Mouse (Mus musculus): ENCODE data around the gene Aldh8a1. TPM values are rescaled to one million over a fixed set of nuclear protein-coding genes. Genes with fewer than 3 reads are reported as not detected.
A peak's percentile ranks its signal among the peaks of the same experiment; 100 is the strongest.

Gene Aldh8a1
- total and polyA plus RNA-seq, 2 experiments: 309 to 384 TPM

DNA sequence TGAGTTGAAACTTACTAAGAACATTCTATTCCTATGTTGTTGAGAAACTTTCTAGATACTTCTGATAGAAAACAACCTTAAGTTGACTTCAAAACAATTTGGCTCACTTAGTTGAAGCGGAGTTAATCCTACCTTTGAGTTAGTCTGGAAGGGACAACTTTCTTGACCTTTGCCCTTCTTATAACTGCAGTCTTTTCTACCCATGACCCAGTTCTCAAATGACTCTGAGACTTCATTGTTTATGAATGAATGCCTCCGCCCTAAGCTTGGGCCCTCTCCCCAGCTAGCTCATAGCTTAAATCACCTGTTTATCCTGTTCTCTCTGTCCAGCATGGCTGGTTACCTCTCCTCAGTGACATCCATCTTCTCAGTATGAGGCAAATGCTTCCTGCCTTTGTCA lies 7.5 kb upstream of the Aldh8a1 start:
- H3K4me3 ChIP-seq (ENCODE audit: insufficient read depth, low read depth, low read length): no peak overlapping the region
- 97% methylated on average over 2 of the region's 2 CpGs for WGBS
- no peaks in the 10 kb centered on the region for H3K4me1 ChIP-seq (ENCODE audit: control insufficient read depth, insufficient read depth, low read length)
- DNase-seq (ENCODE audit: extremely low read depth, low read depth, low spot score): no peak
- H3K79me2 ChIP-seq (ENCODE audit: control insufficient read depth, insufficient read depth, low read length): no peaks in the 10 kb centered on the region; the same call in 1 of the 2 replicates
- peaks cover 31% of the 10 kb centered on the region for H3K36me3 ChIP-seq (ENCODE audit: control insufficient read depth, insufficient read depth, low read length)
- no peak for TF ChIP-seq POLR2A (IDR thresholded peaks at IDR 0.05; ENCODE audit: extremely low read depth, insufficient read depth, low read length)
- TF ChIP-seq CTCF (IDR thresholded peaks at IDR 0.05; ENCODE audit: low read depth, low read length): no peak
- no peak overlapping the region for H3K9ac ChIP-seq (ENCODE audit: low read depth, low read length)
- H3K27me3 ChIP-seq (ENCODE audit: control insufficient read depth, insufficient read depth, low read length): no peaks in the 10 kb centered on the region
- no peak overlapping the region for H3K27ac ChIP-seq (replicated peaks; ENCODE audit: insufficient read depth, low read depth, low read length)

DNA sequence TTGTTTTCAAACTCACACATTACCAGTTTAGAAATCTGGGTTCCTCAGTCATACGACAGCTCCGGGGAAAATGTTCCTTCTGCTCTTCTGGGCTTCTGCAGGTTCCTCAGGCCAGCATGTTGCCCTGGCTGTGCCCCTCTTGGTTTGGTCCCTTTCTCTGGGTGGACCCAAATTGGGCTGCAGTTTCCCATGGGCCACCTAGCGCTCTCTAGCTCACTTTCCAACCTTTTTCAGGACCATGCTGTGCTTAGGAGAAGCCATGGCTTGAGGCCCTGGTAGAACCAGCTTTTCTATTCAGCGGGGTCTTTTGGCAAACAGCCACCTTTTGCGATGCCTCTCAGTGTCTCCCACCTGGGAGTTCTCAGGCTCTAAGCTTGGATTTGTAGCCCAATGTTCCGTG lies 4.8 kb upstream of the Aldh8a1 start:
- Histone ChIP-seq H3K9ac (ENCODE audit: low read depth, low read length) (no peak overlapping the region), H3K79me2 (ENCODE audit: control insufficient read depth, insufficient read depth, low read length) (no peaks in the 10 kb centered on the region; the same call in 1 of the 2 replicates), H3K36me3 (ENCODE audit: control insufficient read depth, insufficient read depth, low read length) (peaks cover 24% of the 10 kb centered on the region), H3K27me3 (ENCODE audit: control insufficient read depth, insufficient read depth, low read length) (no peaks in the 10 kb centered on the region), H3K4me3 (ENCODE audit: insufficient read depth, low read depth, low read length) (no peak overlapping the region), H3K4me1 (ENCODE audit: control insufficient read depth, insufficient read depth, low read length) (peaks cover 3% of the 10 kb centered on the region; the same call in 1 of the 2 replicates), H3K27ac (replicated peaks; ENCODE audit: insufficient read depth, low read depth, low read length) (no peak overlapping the region)
- no peak for DNase-seq (ENCODE audit: extremely low read depth, low read depth, low spot score)
- WGBS: 96% methylated on average over 6 of the region's 6 CpGs
- no peak for TF ChIP-seq CTCF (IDR thresholded peaks at IDR 0.05; ENCODE audit: low read depth, low read length)
- no peak for TF ChIP-seq POLR2A (IDR thresholded peaks at IDR 0.05; ENCODE audit: extremely low read depth, insufficient read depth, low read length)

DNA sequence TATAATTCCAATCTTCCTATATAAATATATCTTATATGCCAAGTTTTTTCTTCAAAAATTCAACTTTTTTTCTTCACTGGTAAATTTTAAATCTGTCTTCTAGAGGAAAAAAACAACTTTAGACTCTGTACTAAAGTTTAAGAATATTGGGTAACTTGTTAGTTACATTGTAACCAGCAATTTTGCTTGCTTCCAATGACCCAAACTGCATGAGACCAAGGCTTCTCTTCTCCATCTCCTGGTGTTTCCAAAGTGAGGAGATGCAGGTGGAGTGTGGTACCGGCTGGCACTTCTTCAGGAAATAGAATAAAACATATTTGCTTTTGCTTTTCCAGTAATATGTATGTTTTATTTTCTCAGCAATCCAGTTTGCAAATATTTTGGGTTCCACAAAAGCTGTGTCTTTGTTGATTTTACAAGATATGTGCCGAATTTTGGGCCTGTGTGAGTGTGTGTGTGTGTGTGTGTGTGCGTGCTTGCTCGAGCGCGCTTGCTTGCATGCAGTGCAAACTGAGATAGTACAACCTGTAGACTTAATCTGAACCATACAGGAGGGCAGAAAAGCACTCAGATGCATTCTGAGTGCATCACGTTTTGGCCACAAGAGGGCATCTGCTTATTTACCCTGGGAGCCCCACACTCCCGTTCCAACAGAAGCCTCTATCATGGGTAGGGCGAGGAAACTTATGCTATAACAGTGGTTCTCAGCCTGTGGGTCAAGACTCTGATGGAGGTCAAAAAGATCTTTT lies 1.3 kb downstream of the Aldh8a1 start:
- H3K27ac ChIP-seq (replicated peaks; ENCODE audit: insufficient read depth, low read depth, low read length): peak overlapping the region; percentile 13
- TF ChIP-seq POLR2A (IDR thresholded peaks at IDR 0.05; ENCODE audit: extremely low read depth, insufficient read depth, low read length) (no peak), CTCF (IDR thresholded peaks at IDR 0.05; ENCODE audit: low read depth, low read length) (peak; percentile 49)
- peak; percentile 89 for DNase-seq (ENCODE audit: extremely low read depth, low read depth, low spot score)
- peak overlapping the region; percentile 32 for H3K9ac ChIP-seq (ENCODE audit: low read depth, low read length)
- H3K4me1 ChIP-seq (ENCODE audit: control insufficient read depth, insufficient read depth, low read length): peaks cover 13% of the 10 kb centered on the region; the same call in 1 of the 2 replicates
- no peaks in the 10 kb centered on the region for H3K27me3 ChIP-seq (ENCODE audit: control insufficient read depth, insufficient read depth, low read length)
- peaks cover 30% of the 10 kb centered on the region for H3K36me3 ChIP-seq (ENCODE audit: control insufficient read depth, insufficient read depth, low read length)
- peak overlapping the region; percentile 74 for H3K4me3 ChIP-seq (ENCODE audit: insufficient read depth, low read depth, low read length)
- peaks cover 17% of the 10 kb centered on the region; the same call in 1 of the 2 replicates for H3K79me2 ChIP-seq (ENCODE audit: control insufficient read depth, insufficient read depth, low read length)
- WGBS: 18% methylated on average over 9 of the region's 9 CpGs

DNA sequence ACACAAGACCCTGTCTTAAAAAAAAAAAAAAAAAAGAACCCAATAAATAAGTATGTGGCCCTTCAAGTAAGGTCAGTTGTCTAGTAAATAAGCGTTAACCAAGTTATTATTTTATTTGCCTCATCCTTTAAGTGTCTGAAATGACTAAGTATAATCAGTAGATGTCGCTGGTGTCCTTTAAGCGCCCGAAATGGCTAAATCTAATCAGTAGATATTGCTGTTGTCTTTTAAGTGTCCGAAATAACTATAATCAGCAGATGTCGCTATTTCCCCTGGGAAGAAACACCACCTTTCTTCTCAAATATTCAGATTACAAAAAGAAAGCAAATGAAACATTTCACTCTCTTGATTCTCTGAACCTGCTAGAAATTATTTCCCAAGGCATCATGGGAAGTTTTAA lies 5.8 kb downstream of the Aldh8a1 start:
- 36% methylated on average over 6 of the region's 6 CpGs for WGBS

DNA sequence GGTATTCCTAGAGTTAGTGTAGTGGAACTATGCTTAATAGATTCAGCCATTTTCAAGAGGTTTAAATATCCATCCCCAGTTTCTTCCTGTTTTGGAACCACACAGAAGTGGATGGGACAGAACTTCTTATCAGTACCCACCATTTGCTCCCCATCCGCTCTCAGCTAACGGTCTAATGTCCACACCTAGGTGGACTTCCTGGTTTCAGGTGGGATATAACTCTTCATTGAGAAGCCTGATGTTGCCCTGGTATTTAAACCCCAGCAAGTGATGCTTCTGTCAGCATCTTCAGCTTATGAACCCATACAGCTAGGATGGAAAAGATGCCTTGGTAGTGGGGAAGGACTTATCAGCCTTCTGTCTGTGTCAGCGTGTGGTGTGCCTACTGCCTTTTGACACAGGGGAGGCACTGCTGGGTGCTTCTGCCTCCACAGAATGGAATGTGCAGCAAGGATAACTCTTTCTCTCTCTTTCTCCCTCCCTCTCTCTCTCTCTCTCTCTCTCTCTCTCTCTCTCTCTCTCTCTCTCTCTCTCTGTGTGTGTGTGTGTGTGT lies 8.1 kb downstream of the Aldh8a1 start:
- Histone ChIP-seq H3K27me3 (ENCODE audit: control insufficient read depth, insufficient read depth, low read length) (no peaks in the 10 kb centered on the region), H3K36me3 (ENCODE audit: control insufficient read depth, insufficient read depth, low read length) (peaks cover 89% of the 10 kb centered on the region), H3K27ac (replicated peaks; ENCODE audit: insufficient read depth, low read depth, low read length) (no peak overlapping the region), H3K79me2 (ENCODE audit: control insufficient read depth, insufficient read depth, low read length) (peaks cover 2% of the 10 kb centered on the region; the same call in 1 of the 2 replicates), H3K9ac (ENCODE audit: low read depth, low read length) (no peak overlapping the region), H3K4me1 (ENCODE audit: control insufficient read depth, insufficient read depth, low read length) (0 out of 2 replicates have a peak, but pooled peaks cover 1% of the 10 kb centered on the region), H3K4me3 (ENCODE audit: insufficient read depth, low read depth, low read length) (no peak overlapping the region)
- 89% methylated on average over 3 of the region's 3 CpGs for WGBS
- TF ChIP-seq POLR2A (IDR thresholded peaks at IDR 0.05; ENCODE audit: extremely low read depth, insufficient read depth, low read length) (no peak), CTCF (IDR thresholded peaks at IDR 0.05; ENCODE audit: low read depth, low read length) (no peak)
- DNase-seq (ENCODE audit: extremely low read depth, low read depth, low spot score): no peak

More for the DNA sequence above, 5.8 kb downstream of the Aldh8a1 start:
- H3K27me3 ChIP-seq (ENCODE audit: control insufficient read depth, insufficient read depth, low read length): no peaks in the 10 kb centered on the region
- no peak overlapping the region for H3K4me3 ChIP-seq (ENCODE audit: insufficient read depth, low read depth, low read length)
- TF ChIP-seq POLR2A (IDR thresholded peaks at IDR 0.05; ENCODE audit: extremely low read depth, insufficient read depth, low read length) (no peak), CTCF (IDR thresholded peaks at IDR 0.05; ENCODE audit: low read depth, low read length) (peak; percentile 41; the same call in 1 of the 2 replicates)
- peaks cover 69% of the 10 kb centered on the region for H3K36me3 ChIP-seq (ENCODE audit: control insufficient read depth, insufficient read depth, low read length)
- no peak overlapping the region for H3K27ac ChIP-seq (replicated peaks; ENCODE audit: insufficient read depth, low read depth, low read length)
- H3K9ac ChIP-seq (ENCODE audit: low read depth, low read length): no peak overlapping the region
- H3K79me2 ChIP-seq (ENCODE audit: control insufficient read depth, insufficient read depth, low read length): peaks cover 17% of the 10 kb centered on the region; the same call in 1 of the 2 replicates
- peak; percentile 44 for DNase-seq (ENCODE audit: extremely low read depth, low read depth, low spot score)
- H3K4me1 ChIP-seq (ENCODE audit: control insufficient read depth, insufficient read depth, low read length): peaks cover 10% of the 10 kb centered on the region; the same call in 1 of the 2 replicates
